Mouse (Mus musculus): ENCODE measurements around the gene Rasa4. TPM values are rescaled to one million over a fixed set of nuclear protein-coding genes. Genes with fewer than 3 reads are reported as not detected.

The Rasa4 gene
- total RNA-seq (2014; rRNA removed), result 27.0 and 27.5 TPM in 2 replicates
- polyA plus RNA-seq (2015; fragmentation: Nextera tagmentation; extraction: Ambion mirVana), result 19.2 and 19.4 TPM in 2 replicates

GRCm38 (mm10) chr5:136083669-136084107 is at the start of gene Rasa4:
Gene Rasa4, plus strand, starts transcription at chr5:136083916.
- Histone ChIP-seq H3K27ac (0 out of 2 replicates have a peak within 1 kb of the TSS, but pooled peaks have one; percentile 6), H3K27me3 (ENCODE audit: insufficient read depth, low read length) (no peaks in the 10 kb centered on the region), H3K36me3 (ENCODE audit: insufficient read depth, low read length) (no peaks in the 10 kb centered on the region), H3K9me3 (ENCODE audit: low read length) (no peaks in the 10 kb centered on the region), H3K4me1 (ENCODE audit: insufficient read depth, low read length) (peaks cover 8% of the 10 kb centered on the region), H3K4me3 (ENCODE audit: low read length) (peak within 1 kb of the TSS; percentile 47), H3K4me2 (ENCODE audit: low read depth, low read length) (peak within 1 kb of the TSS; percentile 59), H3K9ac (replicated peaks; ENCODE audit: low read length) (peak within 1 kb of the TSS; percentile 48)
- ATAC-seq (peak; percentile 97), DNase-seq (ENCODE audit: low spot score) (peak; percentile 98)
- WGBS, result under 1% methylated on average over 24 of the region's 28 CpGs
- TF ChIP-seq CTCF (IDR thresholded peaks at IDR 0.05; ENCODE audit: low read depth), result peak; percentile 30

GRCm38 (mm10) chr5:136034868-136035267 is 48.8 kb upstream of the Rasa4 start:
- peaks cover 28% of the 10 kb centered on the region for H3K36me3 ChIP-seq (ENCODE audit: insufficient read depth, low read length)
- no peak overlapping the region for H3K4me2 ChIP-seq (ENCODE audit: low read depth, low read length)
- H3K4me3 ChIP-seq (ENCODE audit: low read length), result no peak overlapping the region
- no peak for TF ChIP-seq CTCF (IDR thresholded peaks at IDR 0.05; ENCODE audit: low read depth)
- no peak for DNase-seq (ENCODE audit: low spot score)
- no peak overlapping the region for H3K27ac ChIP-seq
- no peaks in the 10 kb centered on the region for H3K9me3 ChIP-seq (ENCODE audit: low read length)
- ATAC-seq, result no peak
- no peaks in the 10 kb centered on the region for H3K4me1 ChIP-seq (ENCODE audit: insufficient read depth, low read length)
- WGBS, result 84% methylated on average over 4 of the region's 4 CpGs
- H3K27me3 ChIP-seq (ENCODE audit: insufficient read depth, low read length), result no peaks in the 10 kb centered on the region
- no peak overlapping the region for H3K9ac ChIP-seq (replicated peaks; ENCODE audit: low read length)

- ATAC-seq, result no peak
- TF ChIP-seq CTCF (IDR thresholded peaks at IDR 0.05; ENCODE audit: low read depth), result no peak
- Histone ChIP-seq H3K9me3 (ENCODE audit: low read length) (no peaks in the 10 kb centered on the region), H3K4me3 (ENCODE audit: low read length) (no peak overlapping the region), H3K27ac (no peak overlapping the region), H3K27me3 (ENCODE audit: insufficient read depth, low read length) (no peaks in the 10 kb centered on the region), H3K4me2 (ENCODE audit: low read depth, low read length) (no peak overlapping the region), H3K4me1 (ENCODE audit: insufficient read depth, low read length) (no peaks in the 10 kb centered on the region), H3K36me3 (ENCODE audit: insufficient read depth, low read length) (peaks cover 24% of the 10 kb centered on the region), H3K9ac (replicated peaks; ENCODE audit: low read length) (no peak overlapping the region)
- WGBS, result 74% methylated on average over 1 of the region's 1 CpGs
- DNase-seq (ENCODE audit: low spot score), result no peak
Observed at GRCm38 (mm10) chr5:136035285-136035684, 48.4 kb upstream of the Rasa4 start.

GRCm38 (mm10) chr5:136036667-136037066 is 47.0 kb upstream of the Rasa4 start:
- no peaks in the 10 kb centered on the region for H3K27me3 ChIP-seq (ENCODE audit: insufficient read depth, low read length)
- no peaks in the 10 kb centered on the region for H3K4me1 ChIP-seq (ENCODE audit: insufficient read depth, low read length)
- H3K9ac ChIP-seq (replicated peaks; ENCODE audit: low read length), result no peak overlapping the region
- H3K4me3 ChIP-seq (ENCODE audit: low read length), result no peak overlapping the region
- no peak for TF ChIP-seq CTCF (IDR thresholded peaks at IDR 0.05; ENCODE audit: low read depth)
- DNase-seq (ENCODE audit: low spot score), result no peak
- 86% methylated on average over 1 of the region's 1 CpGs for WGBS
- H3K9me3 ChIP-seq (ENCODE audit: low read length), result no peaks in the 10 kb centered on the region
- H3K36me3 ChIP-seq (ENCODE audit: insufficient read depth, low read length), result peaks cover 11% of the 10 kb centered on the region; the same call in 1 of the 2 replicates
- no peak overlapping the region for H3K4me2 ChIP-seq (ENCODE audit: low read depth, low read length)
- H3K27ac ChIP-seq, result no peak overlapping the region
- ATAC-seq, result no peak

GRCm38 (mm10) chr5:136038258-136039214 is 45.2 kb upstream of the Rasa4 start, which contains the start of gene Upk3b:
Gene Upk3b, plus strand, starts transcription at chr5:136038496.
- Histone ChIP-seq H3K27me3 (ENCODE audit: insufficient read depth, low read length) (no peaks in the 10 kb centered on the region), H3K4me2 (ENCODE audit: low read depth, low read length) (no peak within 1 kb of the TSS), H3K9ac (replicated peaks; ENCODE audit: low read length) (no peak within 1 kb of the TSS), H3K9me3 (ENCODE audit: low read length) (no peaks in the 10 kb centered on the region), H3K4me3 (ENCODE audit: low read length) (no peak within 1 kb of the TSS), H3K27ac (no peak within 1 kb of the TSS), H3K36me3 (ENCODE audit: insufficient read depth, low read length) (no peaks in the 10 kb centered on the region), H3K4me1 (ENCODE audit: insufficient read depth, low read length) (no peaks in the 10 kb centered on the region)
- no peak for TF ChIP-seq CTCF (IDR thresholded peaks at IDR 0.05; ENCODE audit: low read depth)
- DNase-seq (ENCODE audit: low spot score) (no peak), ATAC-seq (no peak)
- 88% methylated on average over 17 of the region's 17 CpGs for WGBS

GRCm38 (mm10) chr5:136040210-136040609 is 43.5 kb upstream of the Rasa4 start:
- Histone ChIP-seq H3K27me3 (ENCODE audit: insufficient read depth, low read length) (no peaks in the 10 kb centered on the region), H3K4me2 (ENCODE audit: low read depth, low read length) (no peak overlapping the region), H3K27ac (no peak overlapping the region), H3K9me3 (ENCODE audit: low read length) (no peaks in the 10 kb centered on the region), H3K36me3 (ENCODE audit: insufficient read depth, low read length) (no peaks in the 10 kb centered on the region), H3K9ac (replicated peaks; ENCODE audit: low read length) (no peak overlapping the region), H3K4me1 (ENCODE audit: insufficient read depth, low read length) (no peaks in the 10 kb centered on the region), H3K4me3 (ENCODE audit: low read length) (no peak overlapping the region)
- no peak for TF ChIP-seq CTCF (IDR thresholded peaks at IDR 0.05; ENCODE audit: low read depth)
- no peak for DNase-seq (ENCODE audit: low spot score)
- WGBS, result 42% methylated on average over 5 of the region's 5 CpGs
- ATAC-seq, result no peak

All from hindbrain, postnatal 0 days (tissue).